Mouse (Mus musculus) olfactory bulb, adult 2 months (tissue): ENCODE measurements around the gene Wdr54. TPM values are rescaled to one million over a fixed set of nuclear protein-coding genes. Genes with fewer than 3 reads are reported as not detected.

Source experiments
- H3K27ac ChIP-seq: fragments of 200-500 bp; 2 replicates; pipeline ENCODE4 v1.5.1; 2012; ENCODE audit warnings: low read depth, low read length; ENCODE audit not compliant: insufficient read depth
- H3K4me1 ChIP-seq: fragments of 200-500 bp; 2 replicates; pipeline ENCODE4 v1.6.1; 2012; ENCODE audit warnings: low read length; ENCODE audit not compliant: control insufficient read depth, insufficient read depth
- H3K4me3 ChIP-seq: fragments of 200-500 bp; 2 replicates; pipeline ENCODE4 v1.5.1; 2012; ENCODE audit warnings: mild to moderate bottlenecking, low read depth, low read length, moderate library complexity; ENCODE audit not compliant: insufficient read depth
- CTCF ChIP-seq: fragments of 200-500 bp; IDR thresholded peaks from 2 replicates; pipeline ENCODE4 v1.5.1; 2012; ENCODE audit warnings: low read depth, mild to moderate bottlenecking, low read length, moderate library complexity; ENCODE audit not compliant: insufficient read depth
- POLR2A ChIP-seq: fragments of 200-500 bp; IDR thresholded peaks from 2 replicates; pipeline ENCODE4 v1.6.1; 2012; ENCODE audit warnings: mild to moderate bottlenecking, low read depth, low read length, moderate library complexity; ENCODE audit not compliant: insufficient read depth
- WGBS: fragments of 180-500 bp; shearing (Covaris S2); methylation state at CpG from one replicate; pipeline ENCODE4 v1.1.7; 2018; 5-methylcytosine and 5-hydroxymethylcytosine counted together
- polyA plus RNA-seq: library from polyadenylated mRNA; stranded (reverse); fragments of >200 nt; gene quantifications from 2 replicates; pipeline ENCODE4 v1.2.4, GENCODE M21; 2012; ENCODE audit warnings: low replicate concordance; ENCODE audit not compliant: missing spikeins, insufficient read depth, insufficient read length

Wdr54 gene
- polyA plus RNA-seq, 1 experiment = not detected

DNA sequence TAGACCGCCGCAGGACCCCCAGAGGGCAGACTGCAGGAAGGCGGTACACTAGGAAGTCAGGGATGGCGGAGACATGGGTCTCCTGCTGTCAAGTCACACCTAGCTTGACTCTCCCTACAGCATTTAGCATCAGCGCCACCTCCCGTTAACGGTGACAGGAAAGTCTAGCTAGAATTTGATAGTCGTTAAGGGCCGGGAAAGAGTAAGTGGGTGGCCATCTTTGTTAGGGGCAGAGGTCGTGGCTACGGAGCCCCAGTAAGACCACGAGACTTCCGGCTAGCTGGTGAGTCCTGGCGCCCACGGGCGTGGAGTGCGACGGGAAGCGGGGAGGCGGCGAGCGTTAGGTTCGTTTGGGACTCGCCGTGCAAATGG, 54.9 kb downstream of the Wdr54 start, which contains the start of the genes Ccdc142 and Gm42688:
Gene Ccdc142, plus strand, starts transcription at position 286 of the 372 bp plus-strand sequence.
Gene Gm42688, plus strand, starts transcription at position 302 of the 372 bp plus-strand sequence.
- TF ChIP-seq POLR2A (no peak), CTCF (no peak)
- Histone ChIP-seq H3K4me3 (peak within 1 kb of the TSS; percentile 70), H3K27ac (0 out of 2 replicates have a peak within 1 kb of the TSS, but pooled peaks have one; percentile 10), H3K4me1 (peaks cover 18% of the 10 kb centered on the region)
- WGBS = under 1% methylated on average over 25 of the region's 25 CpGs

Other genes starting within 250 kb of the Wdr54 start
- not detected in 2 replicates for gene Sema4f, start 216.6 kb downstream of the Wdr54 start, polyA plus RNA-seq
- not detected in 2 replicates for gene M1ap, start 209.5 kb downstream of the Wdr54 start, polyA plus RNA-seq
- not detected in 2 replicates for gene Dok1, start 122.9 kb downstream of the Wdr54 start, polyA plus RNA-seq
- not detected in 2 replicates for gene Loxl3, start 122.2 kb downstream of the Wdr54 start, polyA plus RNA-seq
- not detected in 2 replicates for gene Aup1, start 101.9 kb downstream of the Wdr54 start, polyA plus RNA-seq
- gene Htra2, start 101.1 kb downstream of the Wdr54 start, polyA plus RNA-seq = not detected in 2 replicates
- gene Dqx1, start 98.6 kb downstream of the Wdr54 start, polyA plus RNA-seq = not detected in 2 replicates
- gene Tlx2, start 86.1 kb downstream of the Wdr54 start, polyA plus RNA-seq = not detected in 2 replicates
- gene Pcgf1, start 78.5 kb downstream of the Wdr54 start, polyA plus RNA-seq = not detected in 2 replicates
- not detected in 2 replicates for gene Lbx2, start 70.0 kb downstream of the Wdr54 start, polyA plus RNA-seq
- not detected in 2 replicates for gene Ccdc142, start 54.8 kb downstream of the Wdr54 start, polyA plus RNA-seq
- not detected in 2 replicates for gene Gm42688, start 54.8 kb downstream of the Wdr54 start, polyA plus RNA-seq
- not detected in 2 replicates for gene Mrpl53, start 47.4 kb downstream of the Wdr54 start, polyA plus RNA-seq
- not detected in 2 replicates for gene Mogs, start 40.9 kb downstream of the Wdr54 start, polyA plus RNA-seq
- not detected in 2 replicates for gene Wbp1, start 34.8 kb downstream of the Wdr54 start, polyA plus RNA-seq
- gene Ino80b, start 31.0 kb downstream of the Wdr54 start, polyA plus RNA-seq = not detected in 2 replicates
- gene Rtkn, start 20.9 kb downstream of the Wdr54 start, polyA plus RNA-seq = not detected in 2 replicates
- gene 1700003E16Rik, start within 50 bp of the Wdr54 start, polyA plus RNA-seq = not detected in 2 replicates
- 187 TPM in 1 of 2 replicates, not detected in the other for gene Dctn1, start 9.5 kb upstream of the Wdr54 start, polyA plus RNA-seq
- not detected in 2 replicates for gene Slc4a5, start 63.4 kb upstream of the Wdr54 start, polyA plus RNA-seq
- gene Mthfd2, start 169.5 kb upstream of the Wdr54 start, polyA plus RNA-seq = not detected in 2 replicates
- gene Mob1a, start 169.6 kb upstream of the Wdr54 start, polyA plus RNA-seq = not detected in 2 replicates
- not detected in 2 replicates for gene Bola3, start 192.8 kb upstream of the Wdr54 start, polyA plus RNA-seq